Mouse (Mus musculus) adrenal gland, adult (tissue): ENCODE data around the gene Thoc6.

Experiments used
- DNase-seq, 2 experiments: peaks; one replicate each; pipeline ENCODE4 v3.0.0; 2022 to 2023; ENCODE audit warnings: low spot score in 1 of 2; ENCODE audit not compliant: inconsistent age in 2 of 2

The Thoc6 gene

DNA sequence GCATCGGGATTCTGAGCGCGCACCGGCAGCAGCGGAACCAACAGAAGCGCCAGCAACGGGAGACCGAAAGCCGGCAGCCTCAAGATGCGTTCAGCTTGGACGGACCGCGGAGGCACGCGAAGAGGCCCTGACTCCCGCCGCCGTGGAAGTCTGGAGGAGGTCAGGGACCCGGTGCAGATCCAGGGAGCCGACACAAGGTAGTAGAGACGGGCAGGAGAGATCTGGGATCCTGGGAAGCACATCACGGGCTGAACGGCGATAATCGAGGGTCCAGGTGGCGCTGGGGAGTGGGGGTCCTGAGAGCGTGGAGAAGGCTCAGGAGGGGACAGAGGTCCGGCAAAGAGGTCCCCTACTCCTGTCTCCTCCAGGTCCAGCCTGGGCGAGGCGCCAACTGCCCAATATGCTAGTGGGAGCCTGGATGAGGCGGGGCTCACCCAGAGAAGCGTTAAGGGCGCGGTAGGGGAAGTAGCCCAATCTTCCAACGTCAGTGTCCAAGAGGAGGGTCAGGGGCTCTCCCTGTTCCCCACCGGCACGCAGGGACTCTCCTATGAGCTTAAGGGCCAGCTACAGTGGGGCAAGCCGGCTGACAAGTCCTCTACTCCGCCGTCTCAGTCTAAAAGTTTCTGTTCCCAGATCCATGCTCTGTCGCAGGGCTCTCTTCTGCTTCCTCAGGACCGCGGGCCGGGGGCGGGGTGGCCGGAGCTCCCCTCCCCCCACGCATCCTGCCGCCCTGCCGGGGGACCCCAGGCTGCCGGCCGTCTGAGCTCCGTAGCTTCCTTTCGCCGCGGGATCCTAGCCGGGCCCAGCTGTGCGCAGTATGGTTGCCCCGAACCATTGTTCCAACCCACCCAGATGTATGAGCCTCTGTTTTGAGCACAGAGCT lies 28.8 kb downstream of the Thoc6 start, which contains the start of gene Mmp25:
TSS of gene Mmp25 (minus strand) at position 665 of the 883 bp plus-strand sequence.
- peak in 1 of 2 experiments; percentile 44 for DNase-seq

DNA sequence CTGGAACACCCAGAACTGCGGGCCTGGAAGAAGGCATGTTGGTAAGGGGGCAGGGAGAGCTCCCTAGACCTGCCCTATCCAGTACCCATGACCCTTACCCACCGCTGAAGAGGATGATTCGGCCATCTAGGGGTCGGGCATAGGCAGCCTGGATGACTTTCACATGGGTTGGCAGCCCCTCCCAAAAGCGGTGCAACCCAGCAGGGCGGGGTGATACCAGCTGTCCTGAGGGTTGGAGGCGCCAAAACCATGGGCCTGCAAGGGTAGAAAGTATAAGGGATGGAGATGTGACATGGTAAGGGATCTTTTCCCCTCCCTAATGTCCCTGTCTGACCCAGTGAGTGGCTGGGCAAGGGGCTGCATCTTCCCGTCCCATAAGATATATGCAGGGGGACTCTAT lies 42.4 kb downstream of the Thoc6 start:
- no peak for DNase-seq

DNA sequence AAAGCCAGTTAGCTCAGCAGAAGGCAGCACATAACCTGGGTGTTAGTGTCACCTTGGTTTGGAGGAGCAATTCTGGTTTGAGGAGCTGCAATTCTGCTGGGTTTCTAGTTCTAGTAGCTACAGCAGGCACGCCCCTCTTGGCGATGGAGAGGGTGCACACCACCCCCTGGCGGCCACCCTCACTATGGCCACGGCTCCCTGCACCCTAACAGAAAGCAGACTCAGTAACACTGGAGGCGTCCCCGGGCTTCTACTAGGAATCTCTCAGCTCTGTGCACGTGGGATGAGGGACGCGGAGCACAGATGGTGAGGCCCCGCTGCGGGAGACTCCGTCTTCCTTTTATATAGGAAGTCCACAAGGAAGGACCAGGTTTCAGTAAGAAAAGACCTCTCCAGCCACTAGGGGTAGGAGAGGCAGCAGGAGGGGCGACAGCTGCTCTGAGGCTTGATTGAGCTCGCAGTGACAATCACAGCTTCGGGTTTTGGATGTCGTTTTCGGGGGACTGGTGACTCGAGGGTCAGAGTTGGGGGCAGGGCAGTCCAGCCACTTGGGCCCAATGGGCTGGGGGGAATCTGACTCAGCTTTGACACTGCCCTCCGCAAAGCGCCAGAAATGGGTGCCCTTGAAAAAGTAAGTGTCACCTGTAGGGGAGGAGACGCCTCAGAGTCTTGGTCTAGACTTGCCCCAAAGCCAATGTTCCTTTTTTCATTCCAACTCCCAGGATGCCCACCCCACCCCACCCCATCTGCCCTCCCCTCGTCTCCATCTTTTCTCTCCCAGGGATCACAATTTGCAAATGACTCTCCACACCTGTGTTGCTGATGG lies 43.3 kb downstream of the Thoc6 start:
- peak; percentile 77 to 93 for DNase-seq

DNA sequence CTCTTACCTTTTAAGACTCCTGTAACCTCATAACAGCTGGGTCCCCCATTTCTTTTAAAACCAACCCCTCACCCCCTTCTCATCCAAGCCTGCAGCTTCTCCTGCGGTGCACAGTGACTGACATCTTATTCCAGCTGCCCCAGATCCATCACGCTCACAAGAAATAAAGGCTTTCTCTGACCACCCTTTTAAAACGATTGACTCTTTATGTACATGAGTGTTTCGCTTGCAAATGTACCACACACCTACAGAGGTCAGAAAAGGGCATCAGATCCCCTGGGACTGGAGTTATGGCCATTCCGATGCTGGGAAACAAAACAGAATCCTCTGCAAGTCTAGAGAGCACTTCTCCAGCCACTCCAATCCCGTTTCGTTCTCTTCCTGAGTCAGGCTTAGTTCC lies 45.9 kb downstream of the Thoc6 start:
- no peak for DNase-seq

DNA sequence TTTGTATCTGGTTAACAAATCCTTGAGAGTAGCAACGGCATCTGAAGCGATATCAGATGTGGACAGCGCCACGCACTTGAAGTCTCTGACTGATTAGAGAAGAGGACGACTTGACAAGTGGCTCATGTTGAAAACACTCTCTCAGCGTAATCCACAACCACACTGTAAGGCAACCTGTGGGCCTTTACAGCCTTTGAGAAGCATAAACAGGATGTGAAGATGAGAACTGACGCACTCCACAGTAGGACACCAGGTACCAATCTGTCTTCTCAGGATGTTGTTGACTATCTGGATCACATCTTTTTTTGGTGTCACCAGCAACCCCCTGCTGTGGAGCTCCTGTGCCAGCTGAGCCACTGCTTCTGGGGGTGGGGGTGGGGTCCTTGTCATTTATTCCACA lies 53.3 kb downstream of the Thoc6 start:
- no peak for DNase-seq
